Mouse (Mus musculus) hematopoietic stem cell, adult 5-6 weeks (primary cell): ENCODE measurements around the gene Gstp3. TPM values are rescaled to one million over a fixed set of nuclear protein-coding genes. Genes with fewer than 3 reads are reported as not detected.
"Not testable (repeated sequence)": the region's sequence is repeated elsewhere in the genome, so short reads cannot be mapped to it uniquely, and the experiment has no call there.

Source experiments
- ATAC-seq, 2 experiments: fragments of 125-278 bp in 1 of 2; replicated peaks in 1 of 2; 2 replicates each; pipeline ENCODE4 v1.8.0; 2016 to 2017; ENCODE audit warnings: inconsistent platforms in 2 of 2, mild to moderate bottlenecking in 2 of 2, moderate number of reproducible peaks in 2 of 2, low read depth in 1 of 2, moderate TSS enrichment in 1 of 2; ENCODE audit not compliant: low FRiP score in 2 of 2, poor library complexity in 2 of 2, severe bottlenecking in 2 of 2, insufficient read depth in 1 of 2, low TSS enrichment in 1 of 2
- total RNA-seq: library from RNA; stranded (forward); fragments of 172-1452, 232-1000 nt; gene quantifications from 2 replicates; pipeline ENCODE4 v1.2.3, GENCODE M21; 2017

Gene Gstp3
- total RNA-seq, 1 experiment from 2014 or later = 13.2 TPM

DNA sequence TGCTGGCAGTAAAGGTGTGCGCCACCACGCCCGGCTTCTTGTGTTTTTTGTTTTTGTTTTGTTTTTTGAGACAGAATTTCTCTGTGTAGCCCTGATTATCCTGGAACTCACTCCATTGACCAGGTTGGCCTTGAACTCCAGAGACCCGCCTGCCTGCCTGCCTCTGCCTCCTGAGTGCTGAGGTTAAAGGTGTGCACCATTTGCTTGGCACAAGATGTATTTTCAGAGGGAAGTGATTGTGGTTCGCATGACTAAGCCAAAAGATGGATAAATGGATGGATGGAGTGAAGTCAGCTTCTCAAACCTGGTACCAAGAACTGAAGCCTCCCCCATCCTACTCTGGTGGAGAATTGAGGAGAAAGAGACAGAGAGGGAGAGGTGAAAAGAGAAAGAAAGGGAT is 4.8 kb downstream of the Gstp3 start:
- ATAC-seq = no peak

GRCm38 (mm10) chr19:4052516-4053030 is 6.8 kb downstream of the Gstp3 start:
- no peak for ATAC-seq

- ATAC-seq = peak in 1 of 2 experiments; percentile 47; a peak in 1 of 4 replicates
Observed at GRCm38 (mm10) chr19:4051741-4052515, 7.4 kb downstream of the Gstp3 start.

DNA sequence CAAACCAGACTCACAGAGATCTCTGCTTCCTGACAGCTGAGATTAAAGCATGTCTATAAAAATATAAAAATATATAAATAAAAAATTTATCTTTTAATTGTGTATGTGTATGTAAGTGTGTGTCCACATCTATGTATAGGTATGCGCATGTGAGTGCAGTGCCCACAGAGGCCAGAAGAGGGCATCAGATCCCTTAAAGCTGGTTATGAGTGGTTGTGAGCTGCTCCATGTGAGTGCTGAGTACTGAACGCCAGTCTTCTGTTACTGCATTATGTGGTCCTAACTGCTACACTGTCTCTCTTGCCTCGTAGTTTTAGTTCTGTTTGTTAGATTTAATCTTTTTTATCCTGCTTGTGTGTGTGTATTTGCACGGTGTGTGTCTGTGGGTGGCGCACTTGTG is 8.4 kb downstream of the Gstp3 start:
- no peak for ATAC-seq

GRCm38 (mm10) chr19:4049069-4049468 is 10.3 kb downstream of the Gstp3 start:
- ATAC-seq = not testable (repeated sequence)

GRCm38 (mm10) chr19:4047859-4048258 is 11.5 kb downstream of the Gstp3 start:
- 0 out of 4 replicates have a peak, but pooled peaks of 1 of the 2 experiments have one; percentile 53 for ATAC-seq

DNA sequence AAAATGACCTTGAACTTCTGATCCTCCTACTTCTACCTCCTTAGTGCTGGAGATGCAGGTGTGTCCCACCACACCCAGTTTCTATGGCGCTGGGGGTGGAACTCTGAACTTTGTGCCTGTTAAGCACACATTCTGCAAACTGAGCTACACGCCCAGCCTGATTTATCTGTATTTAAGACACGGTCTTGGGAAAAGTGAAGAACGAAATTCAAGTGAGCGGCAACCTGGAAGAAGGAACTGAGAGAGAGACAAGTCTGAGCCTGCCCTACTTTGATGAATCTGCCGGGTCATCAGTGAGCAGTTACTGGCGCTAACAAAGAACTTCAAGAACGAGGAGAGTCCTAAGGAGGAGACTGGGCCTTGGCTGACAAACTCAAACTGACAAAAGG is 12.5 kb downstream of the Gstp3 start:
- ATAC-seq = no peak

GRCm38 (mm10) chr19:4045966-4046865 is 13.2 kb downstream of the Gstp3 start, which contains the start of gene Gstp2:
Gene Gstp2, minus strand, starts transcription at chr19:4046023.
- ATAC-seq = peak; percentile 53 to 83; a peak in 2 of 4 replicates

DNA sequence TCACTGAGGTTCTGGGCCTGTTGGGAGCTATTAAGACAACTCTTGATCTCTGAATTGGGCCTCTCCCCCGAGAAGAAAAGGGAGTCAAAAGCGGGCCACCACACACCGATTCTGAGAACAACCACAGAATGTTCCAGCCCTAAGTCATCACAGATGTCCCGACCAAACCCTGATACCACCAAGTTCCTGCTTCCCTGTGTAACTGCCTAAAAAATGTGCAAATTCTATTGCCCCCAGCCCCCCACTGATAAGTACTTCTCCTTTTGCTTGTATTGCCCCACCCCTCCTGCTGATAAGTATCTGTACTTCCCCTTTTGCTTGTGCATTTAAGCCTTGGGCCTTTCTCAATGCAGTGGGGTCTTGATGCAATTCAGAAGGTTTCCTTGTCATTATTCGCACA is 15.3 kb downstream of the Gstp3 start:
- ATAC-seq = not testable (repeated sequence)

DNA sequence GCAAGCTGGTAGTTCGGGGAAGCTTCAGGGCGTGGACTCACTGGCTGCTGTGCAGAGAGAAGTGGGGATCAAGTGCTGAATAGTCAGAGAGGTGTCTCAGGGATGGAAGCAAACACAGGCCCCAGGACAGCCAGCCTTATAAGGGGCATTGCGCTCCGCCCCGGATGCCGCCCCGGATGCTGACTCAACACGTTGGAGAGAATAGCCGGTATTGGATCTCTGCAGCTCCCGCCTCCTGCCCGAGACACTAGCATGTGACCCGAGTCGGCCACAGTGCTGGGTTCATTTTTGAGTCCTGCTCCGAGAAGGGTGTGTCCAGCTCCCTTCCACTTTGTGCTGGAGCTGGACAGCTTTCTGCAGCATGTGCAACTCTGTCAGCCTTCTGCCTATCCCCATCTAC is 17.2 kb downstream of the Gstp3 start:
- no peak for ATAC-seq

- not testable (repeated sequence) for ATAC-seq
Observed at GRCm38 (mm10) chr19:4041500-4041899, 17.9 kb downstream of the Gstp3 start.

GRCm38 (mm10) chr19:4040941-4041340 is 18.4 kb downstream of the Gstp3 start:
- ATAC-seq = not testable (repeated sequence)

DNA sequence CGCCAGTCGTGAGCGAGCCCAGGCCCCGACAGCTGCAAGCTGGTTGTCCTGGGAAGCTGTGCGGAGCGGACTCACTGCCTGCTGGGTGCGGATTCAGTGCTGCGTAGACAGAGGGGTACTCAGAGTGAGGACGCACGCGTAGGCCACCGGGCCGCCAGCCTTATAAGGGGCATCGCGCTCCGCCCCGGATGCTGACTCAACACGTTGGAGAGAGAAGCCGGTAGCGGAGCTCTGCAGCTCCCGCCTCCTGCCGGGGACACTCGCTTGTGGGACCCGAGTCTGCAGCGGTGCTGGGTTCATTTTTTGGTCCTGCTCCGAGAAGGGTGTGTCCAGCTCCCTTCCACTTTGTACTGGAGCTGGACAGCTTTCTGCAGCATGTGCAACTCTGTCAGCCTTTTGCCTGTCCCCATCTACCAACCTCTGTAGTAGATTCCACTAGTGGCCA is 21.6 kb downstream of the Gstp3 start, which contains the start of gene Gstp1:
Gstp1 (minus strand) TSS at position 198 of the 445 bp plus-strand sequence.
- peak; percentile 90 to 99 for ATAC-seq

- ATAC-seq = not testable (repeated sequence)
Observed at GRCm38 (mm10) chr19:4037154-4037787, 22.1 kb downstream of the Gstp3 start.

- ATAC-seq = no peak
Observed at GRCm38 (mm10) chr19:4036327-4037045, 22.9 kb downstream of the Gstp3 start.

GRCm38 (mm10) chr19:4033742-4034141 is 25.6 kb downstream of the Gstp3 start:
- ATAC-seq = no peak

DNA sequence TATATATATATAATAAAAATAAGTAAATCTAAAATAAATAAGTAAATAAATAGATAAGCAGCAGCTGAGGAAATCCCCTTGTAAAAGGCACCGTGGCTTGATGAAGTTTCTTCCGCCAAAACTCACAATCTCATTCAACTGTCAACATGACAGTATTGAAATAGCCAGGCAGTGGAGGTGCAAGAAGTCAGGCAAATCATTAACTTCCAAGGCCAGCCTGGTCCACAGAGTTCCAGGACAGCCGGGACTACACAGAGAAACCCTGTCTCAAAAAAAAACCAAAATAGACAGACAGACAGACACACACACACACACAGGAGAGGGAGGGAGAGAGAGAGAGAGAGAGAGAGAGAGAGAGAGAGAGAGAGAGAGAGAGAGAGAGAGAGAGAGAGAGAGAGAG is 26.1 kb downstream of the Gstp3 start:
- ATAC-seq = no peak
